Mouse (Mus musculus) heart, embryonic 10.5 days (tissue): ENCODE measurements around the gene Olfr119. TPM values are rescaled to one million over a fixed set of nuclear protein-coding genes. Genes with fewer than 3 reads are reported as not detected.
"Not testable (repeated sequence)": the region's sequence is repeated elsewhere in the genome, so short reads cannot be mapped to it uniquely, and the experiment has no call there.

Experiments used
- DNase-seq: peaks from one replicate; pipeline ENCODE4 v3.0.0-alpha.2; 2017; ENCODE audit warnings: low spot score
- H3K27ac ChIP-seq: fragments of 300-500 bp; sonication (generic); 2 replicates; pipeline ENCODE4 v1.5.1; 2016; ENCODE audit warnings: mild to moderate bottlenecking
- H3K27me3 ChIP-seq: fragments of 300-500 bp; sonication (generic); 2 replicates; pipeline ENCODE4 v1.6.1; 2016; ENCODE audit warnings: mild to moderate bottlenecking; ENCODE audit not compliant: poor library complexity, insufficient read depth, severe bottlenecking
- H3K36me3 ChIP-seq: fragments of 300-500 bp; sonication (generic); 2 replicates; pipeline ENCODE4 v1.6.1; 2016; ENCODE audit warnings: mild to moderate bottlenecking, moderate library complexity
- H3K4me1 ChIP-seq: fragments of 300-500 bp; sonication (generic); 2 replicates; pipeline ENCODE4 v1.6.1; 2016; ENCODE audit warnings: mild to moderate bottlenecking
- H3K4me3 ChIP-seq: fragments of 300-500 bp; sonication (generic); 2 replicates; pipeline ENCODE4 v1.5.1; 2016; ENCODE audit warnings: mild to moderate bottlenecking, moderate library complexity
- H3K9me3 ChIP-seq: fragments of 300-500 bp; sonication (generic); 2 replicates; pipeline ENCODE4 v1.6.1; 2016; ENCODE audit warnings: mild to moderate bottlenecking, moderate library complexity
- WGBS: fragments of 180-500 bp; shearing (Covaris S2); methylation state at CpG from one replicate; pipeline ENCODE4 v1.1.7; 2016; 5-methylcytosine and 5-hydroxymethylcytosine counted together
- polyA plus RNA-seq: library from polyadenylated mRNA; unstranded; fragments of >200 nt; fragmentation: Nextera tagmentation; extraction: Ambion mirVana; gene quantifications from 2 replicates; pipeline ENCODE4 v1.2.1, GENCODE M21; 2016

Olfr119 gene
- polyA plus RNA-seq: not detected in 2 replicates

DNA sequence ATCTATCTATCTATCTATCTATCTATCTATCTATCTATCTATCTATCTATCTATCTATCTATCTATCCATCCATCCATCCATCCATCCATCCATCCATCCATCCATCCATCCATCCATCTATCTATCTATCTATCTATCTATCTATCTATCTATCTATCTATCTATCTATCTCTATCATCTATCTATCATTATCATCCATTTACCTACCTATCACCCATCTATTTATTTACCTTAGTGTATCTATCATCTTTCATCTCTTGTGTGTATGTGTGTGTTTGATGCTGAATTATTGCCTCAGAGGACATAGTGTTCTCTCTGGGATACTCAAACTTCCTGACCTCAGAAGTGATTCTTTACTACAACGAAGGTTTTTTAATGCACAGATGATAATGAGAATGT is at the start of gene Olfr119:
Olfr119 (plus strand) TSS at position 301 of the 400 bp plus-strand sequence.
- not testable (repeated sequence) for H3K27ac ChIP-seq, H3K36me3 ChIP-seq, H3K4me3 ChIP-seq, H3K27me3 ChIP-seq, H3K4me1 ChIP-seq, H3K9me3 ChIP-seq, DNase-seq
- WGBS: 59% methylated on average over 1 of the region's 1 CpGs

GRCm38 (mm10) chr17:37663682-37664081 is 32.7 kb upstream of the Olfr119 start, which contains the start of gene Olfr117:
Gene Olfr117, minus strand, starts transcription at chr17:37663782.
- Histone ChIP-seq H3K27me3 (no peaks in the 10 kb centered on the region), H3K9me3 (no peaks in the 10 kb centered on the region), H3K4me3 (no peak within 1 kb of the TSS), H3K36me3 (no peaks in the 10 kb centered on the region), H3K4me1 (no peaks in the 10 kb centered on the region), H3K27ac (no peak within 1 kb of the TSS)
- 57% methylated on average over 1 of the region's 1 CpGs for WGBS
- no peak for DNase-seq

GRCm38 (mm10) chr17:37666688-37667087 is 29.7 kb upstream of the Olfr119 start, which contains the start of gene Olfr118:
Gene Olfr118, plus strand, starts transcription at chr17:37666988.
- DNase-seq: no peak
- H3K4me1 ChIP-seq: no peaks in the 10 kb centered on the region
- WGBS: 65% methylated on average over 2 of the region's 2 CpGs
- no peaks in the 10 kb centered on the region for H3K36me3 ChIP-seq
- H3K9me3 ChIP-seq: no peaks in the 10 kb centered on the region
- H3K4me3 ChIP-seq: no peak within 1 kb of the TSS
- no peaks in the 10 kb centered on the region for H3K27me3 ChIP-seq
- H3K27ac ChIP-seq: no peak within 1 kb of the TSS

DNA sequence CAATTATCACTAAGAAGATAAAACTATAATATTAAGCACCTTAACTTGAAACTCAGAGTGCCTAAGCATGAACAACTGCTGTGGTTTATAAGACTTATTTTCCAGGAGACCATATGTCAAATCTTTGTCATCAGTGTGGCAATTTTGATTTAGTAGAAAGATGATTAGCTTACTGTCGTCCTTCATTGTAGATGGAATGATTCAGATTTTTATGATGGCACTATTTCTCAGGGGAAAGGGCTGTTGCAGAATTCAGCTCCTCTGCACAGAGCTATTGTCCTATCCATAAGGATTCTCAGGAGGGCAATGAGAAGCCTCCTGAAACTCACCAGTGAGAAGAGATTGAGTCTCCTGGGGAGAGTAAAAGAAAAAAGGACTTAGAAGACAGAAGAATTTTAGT is 25.1 kb downstream of the Olfr119 start, which contains the start of gene Olfr120:
Olfr120 (plus strand) TSS at position 301 of the 400 bp plus-strand sequence.
- Histone ChIP-seq H3K27ac (no peak within 1 kb of the TSS), H3K27me3 (no peaks in the 10 kb centered on the region), H3K4me3 (no peak within 1 kb of the TSS), H3K4me1 (no peaks in the 10 kb centered on the region), H3K36me3 (no peaks in the 10 kb centered on the region), H3K9me3 (no peaks in the 10 kb centered on the region)
- 63% methylated on average over 1 of the region's 1 CpGs for WGBS
- DNase-seq: no peak

GRCm38 (mm10) chr17:37738070-37738469 is 41.7 kb downstream of the Olfr119 start:
- Histone ChIP-seq H3K36me3 (no peaks in the 10 kb centered on the region), H3K27ac (no peak overlapping the region), H3K4me3 (no peak overlapping the region), H3K27me3 (no peaks in the 10 kb centered on the region), H3K9me3 (no peaks in the 10 kb centered on the region), H3K4me1 (no peaks in the 10 kb centered on the region)
- DNase-seq: no peak
- WGBS: 43% methylated on average over 7 of the region's 7 CpGs

Other genes starting within 250 kb of the Olfr119 start
- gene Olfr109, start 237.6 kb upstream of the Olfr119 start, polyA plus RNA-seq: not detected in 2 replicates
- not detected in 2 replicates for gene H2-M2, start 213.0 kb upstream of the Olfr119 start, polyA plus RNA-seq
- not detected in 2 replicates for gene Olfr110, start 204.1 kb upstream of the Olfr119 start, polyA plus RNA-seq
- gene Olfr111, start 188.5 kb upstream of the Olfr119 start, polyA plus RNA-seq: not detected in 2 replicates
- gene Olfr112, start 127.1 kb upstream of the Olfr119 start, polyA plus RNA-seq: not detected in 2 replicates
- gene Olfr113, start 118.9 kb upstream of the Olfr119 start, polyA plus RNA-seq: not detected in 2 replicates
- gene Olfr114, start 103.8 kb upstream of the Olfr119 start, polyA plus RNA-seq: not detected in 2 replicates
- gene Olfr115, start 69.5 kb upstream of the Olfr119 start, polyA plus RNA-seq: not detected in 2 replicates
- gene Olfr116, start 69.4 kb upstream of the Olfr119 start, polyA plus RNA-seq: not detected in 2 replicates
- not detected in 2 replicates for gene Olfr117, start 32.8 kb upstream of the Olfr119 start, polyA plus RNA-seq
- gene Olfr118, start 29.6 kb upstream of the Olfr119 start, polyA plus RNA-seq: not detected in 2 replicates
- not detected in 2 replicates for gene Olfr120, start 25.2 kb downstream of the Olfr119 start, polyA plus RNA-seq
- not detected in 2 replicates for gene Olfr121, start 52.3 kb downstream of the Olfr119 start, polyA plus RNA-seq
- not detected in 2 replicates for gene Olfr122, start 72.0 kb downstream of the Olfr119 start, polyA plus RNA-seq
- not detected in 2 replicates for gene Olfr123, start 97.0 kb downstream of the Olfr119 start, polyA plus RNA-seq
- gene Olfr124, start 103.3 kb downstream of the Olfr119 start, polyA plus RNA-seq: not detected in 2 replicates
- gene Olfr125, start 136.4 kb downstream of the Olfr119 start, polyA plus RNA-seq: not detected in 2 replicates
- gene Olfr126, start 150.9 kb downstream of the Olfr119 start, polyA plus RNA-seq: not detected in 2 replicates
- gene Olfr127, start 203.9 kb downstream of the Olfr119 start, polyA plus RNA-seq: not detected in 2 replicates
- gene Olfr128, start 224.0 kb downstream of the Olfr119 start, polyA plus RNA-seq: not detected in 2 replicates